Mouse (Mus musculus) liver, embryonic 14.5 days (tissue): Measurements from ENCODE around the gene Olfr1414. TPM values are rescaled to one million over a fixed set of nuclear protein-coding genes. Genes with fewer than 3 reads are reported as not detected.

Source experiments
- ATAC-seq: fragments of 200-750 bp; cut with Nextera tagmentation; 2 replicates; pipeline ENCODE4 v1.8.0; 2017; ENCODE audit warnings: moderate number of reproducible peaks, mild to moderate bottlenecking, moderate library complexity; ENCODE audit not compliant: insufficient read depth
- DNase-seq, 3 experiments: peaks; one replicate each; pipeline ENCODE4 v3.0.0-alpha.2; 2012 to 2013; ENCODE audit warnings: low read depth in 3 of 3, low spot score in 3 of 3
- H3K27ac ChIP-seq: fragments of 300-500 bp; sonication (generic); 2 replicates; pipeline ENCODE4 v1.5.1; 2014; ENCODE audit warnings: moderate library complexity, mild to moderate bottlenecking, control low read depth, inconsistent platforms
- H3K27me3 ChIP-seq: fragments of 300-500 bp; sonication (generic); 2 replicates; pipeline ENCODE4 v1.6.1; 2014; ENCODE audit warnings: mild to moderate bottlenecking, low read length, moderate library complexity; ENCODE audit not compliant: control insufficient read depth, insufficient read depth
- H3K36me3 ChIP-seq: fragments of 300-500 bp; sonication (generic); replicated peaks from 2 replicates; pipeline ENCODE4 v1.6.1; 2014; ENCODE audit warnings: low read depth; ENCODE audit not compliant: control insufficient read depth, insufficient read depth
- H3K4me1 ChIP-seq, 2 experiments: fragments of 200-500 bp in 1 of 2; fragments of 300-500 bp in 1 of 2; sonication (generic) in 1 of 2; replicated peaks; 2 replicates each; pipeline ENCODE4 v1.6.1; 2012 to 2014; ENCODE audit warnings: antibody characterized with exemption in 1 of 2, inconsistent platforms in 1 of 2, low read length in 1 of 2; ENCODE audit not compliant: control insufficient read depth in 2 of 2, insufficient read depth in 2 of 2
- H3K4me2 ChIP-seq: fragments of 300-500 bp; sonication (generic); 2 replicates; pipeline ENCODE4 v1.6.1; 2014; ENCODE audit warnings: low read depth, mild to moderate bottlenecking, control low read depth, moderate library complexity
- H3K4me3 ChIP-seq, 2 experiments: fragments of 200-500 bp in 1 of 2; fragments of 300-500 bp in 1 of 2; sonication (generic) in 1 of 2; 2 replicates each; pipeline ENCODE4 v1.5.1; 2012 to 2014; ENCODE audit warnings: low read depth in 2 of 2, low read length in 2 of 2, mild to moderate bottlenecking in 2 of 2, control low read depth in 1 of 2, inconsistent platforms in 1 of 2, moderate library complexity in 1 of 2; ENCODE audit not compliant: insufficient read depth in 1 of 2
- H3K9ac ChIP-seq: fragments of 300-500 bp; sonication (generic); replicated peaks from 2 replicates; pipeline ENCODE4 v1.6.1; 2014; ENCODE audit warnings: mild to moderate bottlenecking, control low read depth, moderate library complexity
- H3K9me3 ChIP-seq: fragments of 300-500 bp; sonication (generic); 2 replicates; pipeline ENCODE4 v1.6.1; 2016; ENCODE audit warnings: low read length, mixed read lengths; ENCODE audit not compliant: control insufficient read depth
- CTCF ChIP-seq: IDR thresholded peaks from 2 replicates; pipeline ENCODE4 v1.5.1; 2016; ENCODE audit warnings: antibody characterized with exemption, low read depth, control low read depth
- EP300 ChIP-seq: IDR thresholded peaks from 2 replicates; pipeline ENCODE4 v1.6.1; 2016; ENCODE audit warnings: antibody characterized with exemption, low read depth
- WGBS: fragments of 180-500 bp; shearing (Covaris S2); extraction: QIAGEN DNeasy Blood & Tissue Kit; methylation state at CpG from one replicate; pipeline ENCODE4 v1.1.7; 2014; ENCODE audit not compliant: insufficient replicate concordance; 5-methylcytosine and 5-hydroxymethylcytosine counted together
- microRNA-seq: library from miRNA; unstranded; fragments of <30 nt; microRNA quantifications from one replicate; pipeline ENCODE4, GENCODE M21; 2016
- polyA plus RNA-seq, 2 experiments: library from polyadenylated mRNA; depleted of rRNA in 1 of 2; stranded (reverse) in 1 of 2; unstranded in 1 of 2; fragments of >200 nt; fragmentation: Nextera tagmentation in 1 of 2; extraction: Ambion mirVana in 1 of 2; gene quantifications; 2 replicates each; pipeline versions ENCODE4 v1.2.1 to v1.2.3; 2012 to 2014

Gene Olfr1414
- polyA plus RNA-seq, 2 experiments: not detected

- ATAC-seq: peak; percentile 59
Measured at GRCm38 (mm10) chr1:92474066-92474578, 44.3 kb downstream of the Olfr1414 start.

GRCm38 (mm10) chr1:92473165-92474041 is 45.1 kb downstream of the Olfr1414 start, which contains the start of gene Ndufa10:
Gene Ndufa10, minus strand, starts transcription at chr1:92473860.
- Histone ChIP-seq H3K36me3 (peaks cover 2% of the 10 kb centered on the region), H3K4me1 (peaks cover 0 to 8% of the 10 kb centered on the region in 2 experiments; a peak in 2 of 4 replicates), H3K4me2 (peak within 1 kb of the TSS; percentile 65), H3K27me3 (no peaks in the 10 kb centered on the region), H3K27ac (no peak within 1 kb of the TSS; the same call in 1 of the 2 replicates), H3K9ac (peak within 1 kb of the TSS; percentile 84), H3K4me3 (peak within 1 kb of the TSS; percentile 71 to 76), H3K9me3 (no peaks in the 10 kb centered on the region)
- under 1% methylated on average over 67 of the region's 67 CpGs for WGBS
- peak; percentile 91 for ATAC-seq
- peak; percentile 80 to 86 (median 85) for DNase-seq
- TF ChIP-seq EP300: no peak
- TF ChIP-seq CTCF: no peak

More at GRCm38 (mm10) chr1:92474066-92474578, 44.3 kb downstream of the Olfr1414 start:
- H3K4me1 ChIP-seq: peaks cover 0 to 8% of the 10 kb centered on the region in 2 experiments; a peak in 2 of 4 replicates
- peak overlapping the region; percentile 55 for H3K9ac ChIP-seq
- H3K4me2 ChIP-seq: peak overlapping the region; percentile 65
- no peak for TF ChIP-seq CTCF
- TF ChIP-seq EP300: no peak
- H3K4me3 ChIP-seq: peak overlapping the region; percentile 71 to 76
- 4% methylated on average over 10 of the region's 10 CpGs for whole genome bisulfite sequencing
- H3K27ac ChIP-seq: no peak overlapping the region
- DNase-seq: peak in 1 of 3 experiments; percentile 11
- peaks cover 2% of the 10 kb centered on the region for H3K36me3 ChIP-seq
- no peaks in the 10 kb centered on the region for H3K27me3 ChIP-seq
- no peaks in the 10 kb centered on the region for H3K9me3 ChIP-seq

- H3K27ac ChIP-seq: no peak overlapping the region
- no peak overlapping the region for H3K9ac ChIP-seq
- peaks cover 0 to 3% of the 10 kb centered on the region in 2 experiments; a peak in 2 of 4 replicates for H3K4me1 ChIP-seq
- H3K36me3 ChIP-seq: peaks cover 20% of the 10 kb centered on the region
- 35% methylated on average over 4 of the region's 4 CpGs for WGBS
- no peak for TF ChIP-seq CTCF
- TF ChIP-seq EP300: no peak
- H3K9me3 ChIP-seq: no peaks in the 10 kb centered on the region
- no peak for DNase-seq
- no peak overlapping the region for H3K4me3 ChIP-seq
- ATAC-seq: no peak
- H3K4me2 ChIP-seq: no peak overlapping the region
- no peaks in the 10 kb centered on the region for H3K27me3 ChIP-seq
Measured at GRCm38 (mm10) chr1:92468891-92469290, 49.6 kb downstream of the Olfr1414 start.

GRCm38 (mm10) chr1:92458416-92458815 is 60.0 kb downstream of the Olfr1414 start:
- TF ChIP-seq CTCF (no peak), EP300 (no peak)
- no peak overlapping the region for H3K4me3 ChIP-seq
- H3K4me1 ChIP-seq: no peaks in the 10 kb centered on the region
- H3K4me2 ChIP-seq: no peak overlapping the region
- no peaks in the 10 kb centered on the region for H3K9me3 ChIP-seq
- H3K27ac ChIP-seq: no peak overlapping the region
- H3K27me3 ChIP-seq: no peaks in the 10 kb centered on the region
- ATAC-seq: no peak
- WGBS: 80% methylated on average over 6 of the region's 6 CpGs
- no peak for DNase-seq
- H3K36me3 ChIP-seq: peaks cover 33% of the 10 kb centered on the region
- no peak overlapping the region for H3K9ac ChIP-seq

GRCm38 (mm10) chr1:92457758-92458157 is 60.7 kb downstream of the Olfr1414 start:
- ATAC-seq: no peak
- H3K4me2 ChIP-seq: no peak overlapping the region
- no peak overlapping the region for H3K27ac ChIP-seq
- no peaks in the 10 kb centered on the region for H3K27me3 ChIP-seq
- DNase-seq: no peak
- H3K36me3 ChIP-seq: peaks cover 31% of the 10 kb centered on the region
- no peaks in the 10 kb centered on the region for H3K9me3 ChIP-seq
- TF ChIP-seq EP300 (no peak), CTCF (no peak)
- H3K4me3 ChIP-seq: no peak overlapping the region
- H3K9ac ChIP-seq: no peak overlapping the region
- H3K4me1 ChIP-seq: no peaks in the 10 kb centered on the region

Small RNA genes lying within 50 kb of the gene (microRNA-seq; reads per million reads assigned to microRNA genes)
- 2.5 reads per million for gene Mir6900

Other genes with a start within 250 kb of the Olfr1414 start
- gene Ndufa10, start 44.8 kb downstream of the Olfr1414 start, polyA plus RNA-seq (2012; rRNA removed): 39.5 and 44.0 TPM in 2 replicates
- 152 and 153 TPM in 2 replicates for gene Ndufa10, start 44.8 kb downstream of the Olfr1414 start, polyA plus RNA-seq (2014; fragmentation: Nextera tagmentation; extraction: Ambion mirVana)
- not detected in 2 replicates for gene Olfr1416, start 33.5 kb downstream of the Olfr1414 start, polyA plus RNA-seq (2012; rRNA removed)
- not detected in 2 replicates for gene Olfr1416, start 33.5 kb downstream of the Olfr1414 start, polyA plus RNA-seq (2014; fragmentation: Nextera tagmentation; extraction: Ambion mirVana)
- not detected in 2 replicates for gene Olfr1415, start 22.6 kb downstream of the Olfr1414 start, polyA plus RNA-seq (2012; rRNA removed)
- not detected in 2 replicates for gene Olfr1415, start 22.6 kb downstream of the Olfr1414 start, polyA plus RNA-seq (2014; fragmentation: Nextera tagmentation; extraction: Ambion mirVana)
- not detected in 2 replicates for gene Olfr1413, start 52.7 kb upstream of the Olfr1414 start, polyA plus RNA-seq (2012; rRNA removed)
- gene Olfr1413, start 52.7 kb upstream of the Olfr1414 start, polyA plus RNA-seq (2014; fragmentation: Nextera tagmentation; extraction: Ambion mirVana): not detected in 2 replicates
- gene Olfr1412, start 67.1 kb upstream of the Olfr1414 start, polyA plus RNA-seq (2012; rRNA removed): not detected in 2 replicates
- gene Olfr1412, start 67.1 kb upstream of the Olfr1414 start, polyA plus RNA-seq (2014; fragmentation: Nextera tagmentation; extraction: Ambion mirVana): not detected in 2 replicates
- not detected in 2 replicates for gene Olfr1411, start 75.8 kb upstream of the Olfr1414 start, polyA plus RNA-seq (2012; rRNA removed)
- not detected in 2 replicates for gene Olfr1411, start 75.8 kb upstream of the Olfr1414 start, polyA plus RNA-seq (2014; fragmentation: Nextera tagmentation; extraction: Ambion mirVana)
- gene Olfr1410, start 87.1 kb upstream of the Olfr1414 start, polyA plus RNA-seq (2012; rRNA removed): not detected in 2 replicates
- gene Olfr1410, start 87.1 kb upstream of the Olfr1414 start, polyA plus RNA-seq (2014; fragmentation: Nextera tagmentation; extraction: Ambion mirVana): not detected in 2 replicates
- not detected in 2 replicates for gene Olfr12, start 99.1 kb upstream of the Olfr1414 start, polyA plus RNA-seq (2012; rRNA removed)
- not detected in 2 replicates for gene Olfr12, start 99.1 kb upstream of the Olfr1414 start, polyA plus RNA-seq (2014; fragmentation: Nextera tagmentation; extraction: Ambion mirVana)
- 98.4 and 99.3 TPM in 2 replicates for gene Cops9, start 123.3 kb upstream of the Olfr1414 start, polyA plus RNA-seq (2012; rRNA removed)
- gene Cops9, start 123.3 kb upstream of the Olfr1414 start, polyA plus RNA-seq (2014; fragmentation: Nextera tagmentation; extraction: Ambion mirVana): 230 and 237 TPM in 2 replicates
- 0.18 TPM in 1 of 2 replicates, not detected in the other for gene Otos, start 130.2 kb upstream of the Olfr1414 start, polyA plus RNA-seq (2012; rRNA removed)
- 0.10 TPM in 1 of 2 replicates, not detected in the other for gene Otos, start 130.2 kb upstream of the Olfr1414 start, polyA plus RNA-seq (2014; fragmentation: Nextera tagmentation; extraction: Ambion mirVana)